Mouse (Mus musculus): ENCODE results near the gene Fgf8. TPM values are rescaled to one million over a fixed set of nuclear protein-coding genes. Genes with fewer than 3 reads are reported as not detected.

Fgf8 gene
- 0.31 and 0.43 TPM in 2 replicates for polyA plus RNA-seq (2015; fragmentation: Nextera tagmentation; extraction: Ambion mirVana)

GRCm38 (mm10) chr19:45742218-45742983 is at the start of gene Fgf8:
Gene Fgf8, minus strand, starts transcription at chr19:45742915.
- peaks cover 76% of the 10 kb centered on the region for H3K27me3 ChIP-seq (replicated peaks; ENCODE audit: control insufficient read depth, insufficient read depth, low read length)
- WGBS: 0% methylated on average over 54 of the region's 68 CpGs
- peak within 1 kb of the TSS; percentile 40 for H3K4me3 ChIP-seq (replicated peaks; ENCODE audit: low read length)
- no peak within 1 kb of the TSS for H3K27ac ChIP-seq (ENCODE audit: low read length)
- peaks cover 28% of the 10 kb centered on the region for H3K4me1 ChIP-seq (replicated peaks; ENCODE audit: control insufficient read depth, insufficient read depth, low read length)
- H3K36me3 ChIP-seq (ENCODE audit: control insufficient read depth, insufficient read depth): no peaks in the 10 kb centered on the region
- H3K9me3 ChIP-seq (ENCODE audit: control insufficient read depth, low read length): no peaks in the 10 kb centered on the region
- H3K4me2 ChIP-seq (ENCODE audit: low read length): peak within 1 kb of the TSS; percentile 64
- no peak for ATAC-seq
- peak within 1 kb of the TSS; percentile 48; the same call in 1 of the 2 replicates for H3K9ac ChIP-seq (replicated peaks; ENCODE audit: low read depth, low read length)

- WGBS: 92% methylated on average over 6 of the region's 6 CpGs
- Histone ChIP-seq H3K4me1 (replicated peaks; ENCODE audit: control insufficient read depth, insufficient read depth, low read length) (peaks cover 4% of the 10 kb centered on the region; the same call in 1 of the 2 replicates), H3K9me3 (ENCODE audit: control insufficient read depth, low read length) (no peaks in the 10 kb centered on the region), H3K27me3 (replicated peaks; ENCODE audit: control insufficient read depth, insufficient read depth, low read length) (no peaks in the 10 kb centered on the region), H3K36me3 (ENCODE audit: control insufficient read depth, insufficient read depth) (no peaks in the 10 kb centered on the region), H3K9ac (replicated peaks; ENCODE audit: low read depth, low read length) (no peak overlapping the region), H3K4me2 (ENCODE audit: low read length) (no peak overlapping the region), H3K27ac (ENCODE audit: low read length) (no peak overlapping the region), H3K4me3 (replicated peaks; ENCODE audit: low read length) (no peak overlapping the region)
- ATAC-seq: no peak
Observed at GRCm38 (mm10) chr19:45792404-45792803, 49.7 kb upstream of the Fgf8 start.

- ATAC-seq: no peak
- H3K9me3 ChIP-seq (ENCODE audit: control insufficient read depth, low read length): no peaks in the 10 kb centered on the region
- WGBS: 83% methylated on average over 12 of the region's 13 CpGs
- H3K4me2 ChIP-seq (ENCODE audit: low read length): no peak overlapping the region
- no peaks in the 10 kb centered on the region for H3K36me3 ChIP-seq (ENCODE audit: control insufficient read depth, insufficient read depth)
- no peak overlapping the region for H3K9ac ChIP-seq (replicated peaks; ENCODE audit: low read depth, low read length)
- H3K27me3 ChIP-seq (replicated peaks; ENCODE audit: control insufficient read depth, insufficient read depth, low read length): no peaks in the 10 kb centered on the region
- H3K4me1 ChIP-seq (replicated peaks; ENCODE audit: control insufficient read depth, insufficient read depth, low read length): no peaks in the 10 kb centered on the region
- H3K27ac ChIP-seq (ENCODE audit: low read length): no peak overlapping the region
- H3K4me3 ChIP-seq (replicated peaks; ENCODE audit: low read length): no peak overlapping the region
Observed at GRCm38 (mm10) chr19:45789888-45790874, 47.5 kb upstream of the Fgf8 start.

- no peaks in the 10 kb centered on the region for H3K9me3 ChIP-seq (ENCODE audit: control insufficient read depth, low read length)
- ATAC-seq: no peak
- H3K27ac ChIP-seq (ENCODE audit: low read length): no peak overlapping the region
- H3K4me1 ChIP-seq (replicated peaks; ENCODE audit: control insufficient read depth, insufficient read depth, low read length): no peaks in the 10 kb centered on the region
- no peaks in the 10 kb centered on the region for H3K36me3 ChIP-seq (ENCODE audit: control insufficient read depth, insufficient read depth)
- 73% methylated on average over 7 of the region's 7 CpGs for WGBS
- no peak overlapping the region for H3K4me2 ChIP-seq (ENCODE audit: low read length)
- no peak overlapping the region for H3K9ac ChIP-seq (replicated peaks; ENCODE audit: low read depth, low read length)
- H3K27me3 ChIP-seq (replicated peaks; ENCODE audit: control insufficient read depth, insufficient read depth, low read length): no peaks in the 10 kb centered on the region
- no peak overlapping the region for H3K4me3 ChIP-seq (replicated peaks; ENCODE audit: low read length)
Observed at GRCm38 (mm10) chr19:45789365-45789764, 46.6 kb upstream of the Fgf8 start.

GRCm38 (mm10) chr19:45788337-45788736 is 45.6 kb upstream of the Fgf8 start:
- WGBS: 84% methylated on average over 4 of the region's 4 CpGs
- Histone ChIP-seq H3K36me3 (ENCODE audit: control insufficient read depth, insufficient read depth) (no peaks in the 10 kb centered on the region), H3K27me3 (replicated peaks; ENCODE audit: control insufficient read depth, insufficient read depth, low read length) (no peaks in the 10 kb centered on the region), H3K4me3 (replicated peaks; ENCODE audit: low read length) (no peak overlapping the region), H3K9ac (replicated peaks; ENCODE audit: low read depth, low read length) (no peak overlapping the region), H3K9me3 (ENCODE audit: control insufficient read depth, low read length) (no peaks in the 10 kb centered on the region), H3K4me2 (ENCODE audit: low read length) (no peak overlapping the region), H3K4me1 (replicated peaks; ENCODE audit: control insufficient read depth, insufficient read depth, low read length) (peaks cover 6% of the 10 kb centered on the region; the same call in 1 of the 2 replicates), H3K27ac (ENCODE audit: low read length) (no peak overlapping the region)
- no peak for ATAC-seq

- WGBS: 78% methylated on average over 3 of the region's 3 CpGs
- H3K36me3 ChIP-seq (ENCODE audit: control insufficient read depth, insufficient read depth): no peaks in the 10 kb centered on the region
- no peaks in the 10 kb centered on the region for H3K27me3 ChIP-seq (replicated peaks; ENCODE audit: control insufficient read depth, insufficient read depth, low read length)
- H3K4me3 ChIP-seq (replicated peaks; ENCODE audit: low read length): no peak overlapping the region
- no peaks in the 10 kb centered on the region for H3K9me3 ChIP-seq (ENCODE audit: control insufficient read depth, low read length)
- peaks cover 6% of the 10 kb centered on the region; the same call in 1 of the 2 replicates for H3K4me1 ChIP-seq (replicated peaks; ENCODE audit: control insufficient read depth, insufficient read depth, low read length)
- no peak overlapping the region for H3K9ac ChIP-seq (replicated peaks; ENCODE audit: low read depth, low read length)
- no peak overlapping the region for H3K27ac ChIP-seq (ENCODE audit: low read length)
- ATAC-seq: no peak
- no peak overlapping the region for H3K4me2 ChIP-seq (ENCODE audit: low read length)
Observed at GRCm38 (mm10) chr19:45787450-45787849, 44.7 kb upstream of the Fgf8 start.

GRCm38 (mm10) chr19:45785470-45785869 is 42.8 kb upstream of the Fgf8 start:
- no peak for ATAC-seq
- Histone ChIP-seq H3K4me3 (replicated peaks; ENCODE audit: low read length) (no peak overlapping the region), H3K36me3 (ENCODE audit: control insufficient read depth, insufficient read depth) (no peaks in the 10 kb centered on the region), H3K4me1 (replicated peaks; ENCODE audit: control insufficient read depth, insufficient read depth, low read length) (peaks cover 19% of the 10 kb centered on the region), H3K27me3 (replicated peaks; ENCODE audit: control insufficient read depth, insufficient read depth, low read length) (no peaks in the 10 kb centered on the region), H3K9me3 (ENCODE audit: control insufficient read depth, low read length) (no peaks in the 10 kb centered on the region), H3K27ac (ENCODE audit: low read length) (no peak overlapping the region), H3K9ac (replicated peaks; ENCODE audit: low read depth, low read length) (no peak overlapping the region), H3K4me2 (ENCODE audit: low read length) (no peak overlapping the region)
- WGBS: 69% methylated on average over 3 of the region's 3 CpGs

GRCm38 (mm10) chr19:45783933-45784576 is 41.3 kb upstream of the Fgf8 start:
- H3K27me3 ChIP-seq (replicated peaks; ENCODE audit: control insufficient read depth, insufficient read depth, low read length): no peaks in the 10 kb centered on the region
- H3K9ac ChIP-seq (replicated peaks; ENCODE audit: low read depth, low read length): peak overlapping the region; percentile 30; the same call in 1 of the 2 replicates
- H3K9me3 ChIP-seq (ENCODE audit: control insufficient read depth, low read length): no peaks in the 10 kb centered on the region
- no peak for ATAC-seq
- H3K4me2 ChIP-seq (ENCODE audit: low read length): peak overlapping the region; percentile 60
- peak overlapping the region; percentile 100 for H3K4me3 ChIP-seq (replicated peaks; ENCODE audit: low read length)
- 0 out of 2 replicates have a peak overlapping the region, but pooled peaks have one; percentile 21 for H3K27ac ChIP-seq (ENCODE audit: low read length)
- 35% methylated on average over 17 of the region's 17 CpGs for WGBS
- H3K4me1 ChIP-seq (replicated peaks; ENCODE audit: control insufficient read depth, insufficient read depth, low read length): peaks cover 32% of the 10 kb centered on the region
- no peaks in the 10 kb centered on the region; the same call in 1 of the 2 replicates for H3K36me3 ChIP-seq (ENCODE audit: control insufficient read depth, insufficient read depth)
